Comparison of ENCODE assay signal across 9 mouse cellular contexts in the genomic region with DNA sequence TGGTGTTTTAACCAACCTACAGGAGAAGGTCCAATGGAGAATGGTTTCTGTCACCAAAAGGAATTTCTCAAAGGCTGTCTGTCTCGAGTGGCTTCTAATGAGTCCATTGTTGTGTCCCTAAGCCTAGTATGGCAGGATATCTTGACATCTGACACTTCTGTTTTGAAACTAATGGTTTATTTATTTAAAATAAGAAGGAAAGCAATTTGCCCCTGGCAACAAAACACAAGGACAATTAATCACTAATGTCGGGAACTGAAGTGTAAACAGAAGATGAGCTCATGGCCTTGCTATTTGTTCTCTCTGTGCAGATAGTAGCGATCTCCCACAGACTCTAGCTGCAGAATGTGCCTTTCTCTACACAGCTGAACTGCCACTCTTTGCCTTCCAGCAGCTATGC. TPM values are rescaled to one million over a fixed set of nuclear protein-coding genes. Genes with fewer than 3 reads are reported as not detected.
DNase-seq lines count a peak whose midpoint lies in the region; ATAC-seq lines count a peak whose summit lies in the region.
"Had no signal": no experiment of that assay in that cellular context is flagged by ENCODE, and none has a peak within 500 bp of the region (broad histone marks: within the 10 kb centered on the region; RNA-seq: fewer than 3 reads in every experiment).

No protein-coding gene starts in this region.

- peak; percentile 41; the same call in 1 of the 2 replicates for ATAC-seq in forebrain, embryonic 13.5 days
- ATAC-seq in liver, embryonic 11.5 days (replicated peaks; ENCODE audit: low FRiP score) = no peak

- WGBS in forebrain, embryonic 13.5 days = 5% methylated on average over 3 of the region's 3 CpGs
- 10% methylated on average over 3 of the region's 3 CpGs for WGBS in forebrain, embryonic 10.5 days
- 28% methylated on average over 3 of the region's 3 CpGs for WGBS in liver, embryonic 11.5 days

- peaks cover 21% of the 10 kb centered on the region for H3K4me1 ChIP-seq in forebrain, embryonic 13.5 days
- peaks cover 27% of the 10 kb centered on the region for H3K4me1 ChIP-seq in forebrain, embryonic 10.5 days
- H3K4me1 ChIP-seq in liver, embryonic 11.5 days (replicated peaks; ENCODE audit: control insufficient read depth, insufficient read depth, low read length) = peaks cover 43% of the 10 kb centered on the region

- H3K9ac ChIP-seq in forebrain, embryonic 13.5 days = no peak overlapping the region
- H3K9ac ChIP-seq in liver, embryonic 11.5 days (ENCODE audit: low read depth, low read length) = no peak overlapping the region

- H3K4me2 ChIP-seq in forebrain, embryonic 13.5 days = no peak overlapping the region
- no peak overlapping the region for H3K4me2 ChIP-seq in liver, embryonic 11.5 days

- no peak for DNase-seq in forebrain, embryonic 10.5 days (ENCODE audit: extremely low spot score, low spot score)
- peak; percentile 36 for DNase-seq in testis, postnatal 14 days (ENCODE audit: low spot score)
- DNase-seq in testis, postnatal 10 days (ENCODE audit: low spot score) = no peak
- no peak for DNase-seq in liver, embryonic 11.5 days (ENCODE audit: low spot score)
- DNase-seq in yolk sac, embryonic 10.5 days (ENCODE audit: low spot score) = peak; percentile 41
- DNase-seq in layer of hippocampus, postnatal 14 days (ENCODE audit: low spot score in 2 of 2) = no peak
- no peak for DNase-seq in left cerebral cortex, adult 9 months (ENCODE audit: low spot score in 2 of 2)
- DNase-seq: right cerebral cortex, postnatal 4 days had no signal

- peaks cover 32% of the 10 kb centered on the region for H3K36me3 ChIP-seq in forebrain, embryonic 13.5 days (ENCODE audit: poor library complexity, severe bottlenecking)
- H3K36me3 ChIP-seq in forebrain, embryonic 10.5 days (replicated peaks) = no peaks in the 10 kb centered on the region; the same call in 1 of the 2 replicates
- no peaks in the 10 kb centered on the region for H3K36me3 ChIP-seq in liver, embryonic 11.5 days (ENCODE audit: control insufficient read depth, insufficient read depth, low read length)

- H3K27ac ChIP-seq in forebrain, embryonic 13.5 days = no peak overlapping the region
- no peak overlapping the region for H3K27ac ChIP-seq in forebrain, embryonic 10.5 days
- peak overlapping the region; percentile 27; the same call in 1 of the 2 replicates for H3K27ac ChIP-seq in liver, embryonic 11.5 days (ENCODE audit: low read depth, low read length)

- no peak overlapping the region for H3K4me3 ChIP-seq in forebrain, embryonic 13.5 days
- no peak overlapping the region for H3K4me3 ChIP-seq in forebrain, embryonic 10.5 days
- no peak overlapping the region for H3K4me3 ChIP-seq in liver, embryonic 11.5 days (ENCODE audit: low read depth, low read length)

- H3K9me3 ChIP-seq in forebrain, embryonic 13.5 days (replicated peaks) = no peaks in the 10 kb centered on the region
- H3K9me3 ChIP-seq in forebrain, embryonic 10.5 days = no peaks in the 10 kb centered on the region
- no peaks in the 10 kb centered on the region for H3K9me3 ChIP-seq in liver, embryonic 11.5 days (ENCODE audit: control insufficient read depth, low read length)

- H3K27me3 ChIP-seq in forebrain, embryonic 13.5 days = peaks cover 15% of the 10 kb centered on the region; the same call in 1 of the 2 replicates
- peaks cover 83% of the 10 kb centered on the region for H3K27me3 ChIP-seq in forebrain, embryonic 10.5 days (ENCODE audit: poor library complexity, severe bottlenecking)
- no peaks in the 10 kb centered on the region for H3K27me3 ChIP-seq in liver, embryonic 11.5 days (replicated peaks; ENCODE audit: control insufficient read depth, insufficient read depth, low read length)

RNA-seq across cellular contexts. Expression of gene Rtp4, which starts 22.7 kb away (rescaled TPM):
- polyA plus RNA-seq in forebrain, embryonic 13.5 days (2015; fragmentation: Nextera tagmentation; extraction: Ambion mirVana) = 2.3 and 3.3 TPM in 2 replicates
- 0.44 and 0.64 TPM in 2 replicates for polyA plus RNA-seq in forebrain, embryonic 10.5 days (2016; fragmentation: Nextera tagmentation; extraction: Ambion mirVana)
- polyA plus RNA-seq in liver, embryonic 11.5 days (2014; fragmentation: Nextera tagmentation; extraction: Ambion mirVana) = 4.2 and 4.6 TPM in 2 replicates
- 1 to 10 TPM in 1 of 2 experiments, under 1 TPM in 1; 0.69 to 1.4 TPM for total RNA-seq in layer of hippocampus, postnatal 14 days (2021)

RNA-seq across cellular contexts. Expression of gene Masp1, which starts 23.2 kb away (rescaled TPM):
- 53.5 and 55.9 TPM in 2 replicates for polyA plus RNA-seq in forebrain, embryonic 13.5 days (2015; fragmentation: Nextera tagmentation; extraction: Ambion mirVana)
- 4.7 and 7.4 TPM in 2 replicates for polyA plus RNA-seq in forebrain, embryonic 10.5 days (2016; fragmentation: Nextera tagmentation; extraction: Ambion mirVana)
- 21.6 and 23.1 TPM in 2 replicates for polyA plus RNA-seq in liver, embryonic 11.5 days (2014; fragmentation: Nextera tagmentation; extraction: Ambion mirVana)
- total RNA-seq in layer of hippocampus, postnatal 14 days (2021) = 10 to 100 TPM; 18.8 to 19.3 TPM

Comparison
In these comparisons a context has a peak if more than half of its experiments do, and no peak if none do; other contexts are left out.
1. DNase-seq: peak in testis, postnatal 14 days (single experiment) and yolk sac, embryonic 10.5 days (single experiment); none in forebrain, embryonic 10.5 days (single experiment), testis, postnatal 10 days (single experiment), liver, embryonic 11.5 days (single experiment), layer of hippocampus, postnatal 14 days (0 of 2) and left cerebral cortex, adult 9 months (0 of 2).